Mouse (Mus musculus) liver, embryonic 16.5 days (tissue): ENCODE data around the gene Naaladl2. TPM values are rescaled to one million over a fixed set of nuclear protein-coding genes. Genes with fewer than 3 reads are reported as not detected.

ENCODE experiments used
- ATAC-seq: fragments of 200-750 bp; cut with Nextera tagmentation; 2 replicates; pipeline ENCODE4 v1.8.0; 2017; ENCODE audit warnings: low read depth, mild to moderate bottlenecking, moderate number of reproducible peaks, moderate library complexity
- H3K27ac ChIP-seq: fragments of 300-500 bp; sonication (generic); 2 replicates; pipeline ENCODE4 v1.5.1; 2014; ENCODE audit warnings: mild to moderate bottlenecking, low read length
- H3K27me3 ChIP-seq: fragments of 300-500 bp; sonication (generic); 2 replicates; pipeline ENCODE4 v1.6.1; 2014; ENCODE audit warnings: low read depth, low read length, mixed read lengths; ENCODE audit not compliant: control insufficient read depth, insufficient read depth
- H3K36me3 ChIP-seq: fragments of 300-500 bp; sonication (generic); 2 replicates; pipeline ENCODE4 v1.6.1; 2014; ENCODE audit warnings: mild to moderate bottlenecking; ENCODE audit not compliant: control insufficient read depth, insufficient read depth
- H3K4me1 ChIP-seq: fragments of 300-500 bp; sonication (generic); 2 replicates; pipeline ENCODE4 v1.6.1; 2014; ENCODE audit warnings: low read depth, low read length, mixed read lengths; ENCODE audit not compliant: control insufficient read depth
- H3K4me2 ChIP-seq: fragments of 300-500 bp; sonication (generic); 2 replicates; pipeline ENCODE4 v1.6.1; 2014; ENCODE audit warnings: low read depth, low read length, mixed read lengths
- H3K4me3 ChIP-seq: fragments of 300-500 bp; sonication (generic); 2 replicates; pipeline ENCODE4 v1.5.1; 2014; ENCODE audit warnings: low read depth, mild to moderate bottlenecking, low read length
- H3K9ac ChIP-seq: fragments of 300-500 bp; sonication (generic); 2 replicates; pipeline ENCODE4 v1.6.1; 2014; ENCODE audit warnings: low read depth, low read length
- H3K9me3 ChIP-seq: fragments of 300-500 bp; sonication (generic); replicated peaks from 2 replicates; pipeline ENCODE4 v1.6.1; 2016; ENCODE audit warnings: low read length; ENCODE audit not compliant: control insufficient read depth
- WGBS: fragments of 180-500 bp; shearing (Covaris S2); extraction: QIAGEN DNeasy Blood & Tissue Kit; methylation state at CpG from one replicate; pipeline ENCODE4 v1.1.7; 2014; ENCODE audit not compliant: insufficient replicate concordance; 5-methylcytosine and 5-hydroxymethylcytosine counted together
- polyA plus RNA-seq: library from polyadenylated mRNA; unstranded; fragments of >200 nt; fragmentation: Nextera tagmentation; extraction: Ambion mirVana; gene quantifications from 2 replicates; pipeline ENCODE4 v1.2.1, GENCODE M21; 2015

The Naaladl2 gene
- polyA plus RNA-seq, 1 experiment from 2014 or later, result 0.78 TPM

GRCm38 (mm10) chr3:24070424-24071168 lies 1073.5 kb downstream of the Naaladl2 start:
- Histone ChIP-seq H3K27ac (no peak overlapping the region), H3K9me3 (no peaks in the 10 kb centered on the region), H3K9ac (no peak overlapping the region), H3K4me2 (no peak overlapping the region), H3K36me3 (no peaks in the 10 kb centered on the region), H3K4me1 (no peaks in the 10 kb centered on the region), H3K27me3 (no peaks in the 10 kb centered on the region), H3K4me3 (no peak overlapping the region)
- WGBS, result 53% methylated on average over 4 of the region's 4 CpGs
- no peak for ATAC-seq

- no peaks in the 10 kb centered on the region for H3K9me3 ChIP-seq
- no peak overlapping the region for H3K4me3 ChIP-seq
- H3K27me3 ChIP-seq, result no peaks in the 10 kb centered on the region
- H3K4me1 ChIP-seq, result no peaks in the 10 kb centered on the region
- no peaks in the 10 kb centered on the region for H3K36me3 ChIP-seq
- no peak overlapping the region for H3K9ac ChIP-seq
- no peak for ATAC-seq
- no peak overlapping the region for H3K4me2 ChIP-seq
- H3K27ac ChIP-seq, result no peak overlapping the region
Observed at GRCm38 (mm10) chr3:24048217-24048616, 1095.8 kb downstream of the Naaladl2 start.

GRCm38 (mm10) chr3:24001741-24002140 lies 1142.3 kb downstream of the Naaladl2 start:
- H3K4me2 ChIP-seq, result no peak overlapping the region
- no peaks in the 10 kb centered on the region for H3K36me3 ChIP-seq
- H3K9ac ChIP-seq, result no peak overlapping the region
- no peak overlapping the region for H3K27ac ChIP-seq
- no peaks in the 10 kb centered on the region for H3K27me3 ChIP-seq
- 42% methylated on average over 1 of the region's 1 CpGs for WGBS
- no peaks in the 10 kb centered on the region for H3K9me3 ChIP-seq
- H3K4me1 ChIP-seq, result no peaks in the 10 kb centered on the region
- ATAC-seq, result no peak
- no peak overlapping the region for H3K4me3 ChIP-seq

GRCm38 (mm10) chr3:23973727-23974126 lies 1170.3 kb downstream of the Naaladl2 start:
- Histone ChIP-seq H3K4me1 (no peaks in the 10 kb centered on the region), H3K36me3 (no peaks in the 10 kb centered on the region), H3K27me3 (no peaks in the 10 kb centered on the region), H3K9ac (no peak overlapping the region), H3K4me2 (no peak overlapping the region), H3K4me3 (no peak overlapping the region), H3K27ac (no peak overlapping the region), H3K9me3 (no peaks in the 10 kb centered on the region)
- 62% methylated on average over 1 of the region's 1 CpGs for WGBS
- no peak for ATAC-seq

- Histone ChIP-seq H3K27me3 (no peaks in the 10 kb centered on the region), H3K4me1 (no peaks in the 10 kb centered on the region), H3K9ac (no peak overlapping the region), H3K4me2 (no peak overlapping the region), H3K27ac (no peak overlapping the region), H3K4me3 (no peak overlapping the region), H3K36me3 (no peaks in the 10 kb centered on the region), H3K9me3 (no peaks in the 10 kb centered on the region)
- no peak for ATAC-seq
- 53% methylated on average over 4 of the region's 4 CpGs for WGBS
Observed at GRCm38 (mm10) chr3:23972747-23973667, 1171.1 kb downstream of the Naaladl2 start.

- Histone ChIP-seq H3K27me3 (no peaks in the 10 kb centered on the region), H3K9me3 (no peaks in the 10 kb centered on the region), H3K4me1 (no peaks in the 10 kb centered on the region), H3K36me3 (no peaks in the 10 kb centered on the region), H3K27ac (no peak overlapping the region), H3K9ac (no peak overlapping the region), H3K4me2 (no peak overlapping the region), H3K4me3 (no peak overlapping the region)
- no peak for ATAC-seq
Observed at GRCm38 (mm10) chr3:23962961-23963621, 1181.0 kb downstream of the Naaladl2 start.

- 52% methylated on average over 2 of the region's 2 CpGs for WGBS
Observed at GRCm38 (mm10) chr3:23946182-23946581, 1197.9 kb downstream of the Naaladl2 start.

GRCm38 (mm10) chr3:23937299-23937698 lies 1206.8 kb downstream of the Naaladl2 start:
- H3K4me2 ChIP-seq, result no peak overlapping the region
- ATAC-seq, result no peak
- no peak overlapping the region for H3K4me3 ChIP-seq
- H3K9me3 ChIP-seq, result no peaks in the 10 kb centered on the region
- H3K9ac ChIP-seq, result no peak overlapping the region
- no peaks in the 10 kb centered on the region for H3K36me3 ChIP-seq
- H3K27me3 ChIP-seq, result no peaks in the 10 kb centered on the region
- 72% methylated on average over 5 of the region's 5 CpGs for WGBS
- no peaks in the 10 kb centered on the region for H3K4me1 ChIP-seq
- H3K27ac ChIP-seq, result no peak overlapping the region

More at GRCm38 (mm10) chr3:23946182-23946581, 1197.9 kb downstream of the Naaladl2 start:
- no peak for ATAC-seq
- H3K36me3 ChIP-seq, result no peaks in the 10 kb centered on the region
- no peaks in the 10 kb centered on the region for H3K9me3 ChIP-seq
- no peaks in the 10 kb centered on the region for H3K27me3 ChIP-seq
- no peaks in the 10 kb centered on the region for H3K4me1 ChIP-seq
- H3K27ac ChIP-seq, result no peak overlapping the region
- H3K4me2 ChIP-seq, result no peak overlapping the region
- no peak overlapping the region for H3K4me3 ChIP-seq
- no peak overlapping the region for H3K9ac ChIP-seq
